Mouse (Mus musculus): ENCODE data around the gene Phldb3.

DNA sequence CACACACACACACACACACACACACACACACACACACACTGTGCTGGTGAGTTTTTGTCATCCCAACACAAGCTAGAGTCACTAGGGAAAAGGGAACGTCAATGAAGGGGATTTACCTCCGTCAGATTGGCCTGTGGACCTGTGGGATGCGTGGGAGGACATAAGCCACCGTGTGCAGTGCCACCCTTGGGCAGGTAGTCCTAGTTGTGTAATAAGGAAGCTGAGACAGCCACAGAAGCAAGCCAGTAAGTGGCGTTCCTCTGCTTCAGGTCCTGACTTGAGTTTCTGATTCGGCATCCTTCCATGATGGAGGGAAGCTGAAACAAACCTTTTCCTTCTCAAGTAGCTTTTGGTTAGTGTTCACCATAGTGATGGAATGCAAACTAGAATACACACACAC is 33.9 kb downstream of the Phldb3 start:
- TF ChIP-seq CTCF (IDR thresholded peaks at IDR 0.05) (no peak), EP300 (IDR thresholded peaks at IDR 0.05) (no peak)

All from lung, postnatal 0 days (tissue).